Mouse (Mus musculus): ENCODE measurements around the gene Donson.

Donson gene

DNA sequence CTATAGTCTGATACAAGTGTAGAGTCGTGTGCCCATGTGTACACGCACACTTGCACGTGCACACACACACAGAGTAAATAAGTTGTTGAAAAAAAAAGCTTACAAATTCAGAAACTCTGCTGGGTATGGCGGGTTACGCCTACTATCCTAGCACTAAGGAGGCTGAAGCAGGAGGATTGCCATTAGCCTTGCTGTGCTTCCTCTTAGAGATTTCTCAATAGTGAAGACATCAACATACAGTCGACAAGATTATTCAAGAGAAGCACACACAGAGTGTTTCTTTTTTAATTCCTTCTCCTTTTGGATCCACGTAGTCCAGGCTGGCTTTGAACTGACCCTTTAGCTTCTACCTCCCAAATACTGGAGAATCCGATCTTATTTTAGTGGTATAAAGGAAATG is 48.4 kb downstream of the Donson start:
- DNase-seq (ENCODE audit: low spot score in 2 of 2), result no peak

DNA sequence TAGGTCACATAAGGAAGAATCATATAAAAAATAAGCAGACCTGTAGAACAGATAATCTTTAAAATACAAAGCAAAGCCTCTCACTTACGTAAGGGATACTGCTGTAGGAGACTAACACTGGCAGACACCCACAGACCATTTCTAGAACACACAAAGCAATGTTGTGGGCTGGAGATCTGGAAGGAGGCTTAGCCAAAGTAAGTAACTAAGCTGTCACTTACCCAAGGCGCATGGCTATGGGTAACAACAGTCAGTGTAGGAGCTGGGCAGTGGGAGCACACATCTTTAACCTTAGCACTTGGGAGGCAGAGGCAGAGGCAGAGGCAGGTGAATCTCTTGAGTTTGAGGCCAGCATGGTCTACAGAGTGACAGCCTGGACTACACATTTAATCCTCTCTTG is 48.9 kb downstream of the Donson start:
- DNase-seq (ENCODE audit: low spot score in 2 of 2), result no peak

DNA sequence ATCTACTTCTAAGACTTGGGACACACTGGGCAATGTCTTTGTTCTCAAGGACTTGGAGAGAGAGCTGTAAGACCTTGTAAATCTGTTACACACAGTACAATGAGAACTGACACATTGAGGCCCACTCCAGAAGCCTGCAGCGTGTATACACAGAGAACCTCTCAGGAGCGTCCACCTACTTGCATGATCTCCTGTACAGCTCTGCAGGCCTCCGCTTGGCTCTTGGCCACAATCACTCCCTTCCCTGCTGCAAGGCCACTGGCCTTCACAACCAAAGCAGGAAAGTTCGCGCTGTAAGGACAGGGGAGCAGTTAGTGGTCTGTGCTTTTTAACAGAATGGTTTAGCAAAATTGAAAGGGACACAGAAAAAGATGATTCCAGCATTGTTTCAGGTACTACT is 49.4 kb downstream of the Donson start:
- no peak for DNase-seq (ENCODE audit: low spot score in 2 of 2)

DNA sequence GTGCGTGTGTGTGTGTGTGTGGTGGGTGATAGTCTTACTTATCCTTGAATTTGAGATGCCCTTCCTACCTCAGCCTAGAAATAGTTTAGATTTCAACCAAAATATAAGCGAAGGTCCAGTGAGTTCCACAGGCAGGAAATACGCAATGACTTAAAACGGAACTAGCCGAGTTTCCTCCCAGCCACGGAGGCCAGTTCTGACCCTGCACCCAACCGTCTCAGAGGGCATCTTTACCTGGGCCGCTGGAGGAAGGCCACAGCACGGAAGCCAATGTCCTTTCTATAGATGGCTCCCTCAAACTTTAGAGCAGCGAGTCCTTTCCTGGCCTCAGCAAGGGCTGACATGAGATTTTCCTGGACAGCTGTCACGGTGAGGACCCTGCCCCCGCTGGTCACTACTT is 54.9 kb downstream of the Donson start:
- DNase-seq (ENCODE audit: low spot score in 2 of 2), result no peak

DNA sequence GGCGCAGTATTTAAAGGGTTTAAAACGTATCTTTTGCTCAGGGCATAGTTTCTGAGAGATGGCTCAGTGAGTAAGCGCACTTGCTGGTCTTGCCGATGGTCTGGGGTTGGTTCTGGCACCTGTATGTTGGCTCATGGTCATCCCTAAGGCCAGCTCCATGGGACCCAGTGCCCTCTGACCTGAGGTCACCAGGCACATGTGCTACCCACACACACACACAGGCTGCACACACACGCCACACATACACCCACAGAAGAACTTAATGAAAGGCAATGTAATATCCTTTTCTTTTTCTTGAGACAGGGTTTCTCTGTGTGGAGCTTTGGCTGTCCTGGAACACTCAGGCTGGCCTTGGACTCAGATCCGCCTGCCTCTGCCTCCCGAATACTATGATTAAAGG is 55.6 kb downstream of the Donson start:
- DNase-seq (ENCODE audit: low spot score in 2 of 2), result no peak

DNA sequence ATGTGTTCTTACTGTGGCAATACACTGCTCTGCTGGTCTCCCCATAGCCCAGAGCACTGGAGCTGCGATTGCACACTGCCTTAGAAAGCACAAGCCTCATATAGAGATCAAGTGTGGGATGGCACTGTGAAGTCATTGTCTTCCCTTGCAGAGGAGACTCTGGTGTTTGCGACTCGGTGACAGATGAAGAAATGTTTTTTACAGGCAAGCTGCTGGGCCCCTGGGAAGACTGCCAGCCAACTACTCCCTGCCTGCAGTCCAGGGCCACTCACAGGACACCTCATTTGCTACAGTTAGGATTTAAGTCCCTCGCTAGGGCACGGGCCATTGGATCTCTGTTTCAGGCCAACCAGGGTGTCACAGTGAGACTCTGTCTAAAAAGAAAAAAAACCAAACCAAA is 56.1 kb downstream of the Donson start:
- no peak for DNase-seq (ENCODE audit: low spot score in 2 of 2)

DNA sequence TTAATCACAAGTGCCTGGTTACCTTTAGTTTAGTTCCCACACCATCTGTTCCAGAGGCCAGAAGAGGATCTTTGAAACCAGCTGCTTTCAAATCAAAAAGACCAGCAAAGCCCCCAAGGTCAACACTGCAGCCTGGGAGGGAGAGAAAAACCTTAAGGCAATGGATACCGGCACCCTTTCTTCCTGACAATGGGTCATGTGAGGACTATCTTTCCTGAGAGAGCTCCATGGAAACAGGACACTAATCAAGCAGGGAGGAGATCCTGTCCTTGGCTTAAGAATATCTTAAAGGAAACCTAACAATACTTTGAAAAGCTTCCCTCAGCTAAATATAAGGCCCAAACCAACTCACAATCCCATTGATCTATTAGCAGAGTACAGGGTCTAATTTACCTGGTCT is 58.0 kb downstream of the Donson start:
- no peak for DNase-seq (ENCODE audit: low spot score in 2 of 2)

DNA sequence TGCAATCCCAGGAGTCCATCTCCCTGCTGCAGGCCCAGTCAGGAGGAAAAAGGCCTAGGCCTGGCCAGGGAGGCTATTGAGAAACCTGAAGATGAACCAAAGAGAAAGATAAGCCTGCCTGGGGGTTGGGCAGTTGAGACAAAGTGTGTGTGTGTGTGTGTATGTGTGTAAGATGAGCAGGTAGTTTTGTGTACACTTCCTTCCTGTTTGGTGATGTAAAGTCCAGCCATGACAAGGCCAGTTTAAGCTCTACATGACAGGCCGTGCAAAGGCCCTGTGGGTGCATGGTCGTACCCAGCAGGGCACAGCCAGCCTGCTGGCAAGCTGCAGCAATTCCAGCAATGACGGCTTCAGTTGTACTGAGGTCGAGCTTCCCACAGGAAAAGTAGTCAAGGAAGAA is 58.8 kb downstream of the Donson start:
- no peak for DNase-seq (ENCODE audit: low spot score in 2 of 2)

DNA sequence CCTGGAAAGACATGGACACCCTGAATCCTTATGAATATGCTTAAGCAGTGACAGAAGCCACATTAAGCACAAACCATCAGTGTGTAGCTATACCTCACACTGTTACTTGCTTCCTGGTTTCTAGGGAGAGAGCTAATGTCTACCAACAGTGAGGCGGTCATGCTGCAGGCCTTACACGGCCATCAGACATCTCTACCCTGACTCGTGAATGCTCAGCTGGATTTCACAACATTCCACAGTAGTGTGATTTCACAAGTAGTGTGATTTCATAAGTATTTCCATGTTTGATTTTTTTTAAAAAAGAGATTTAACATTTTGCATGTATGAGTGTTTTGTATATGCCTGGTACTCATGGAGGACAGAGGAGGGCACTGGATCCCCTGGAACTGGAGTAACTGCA is 59.9 kb downstream of the Donson start:
- DNase-seq (ENCODE audit: low spot score in 2 of 2), result no peak

DNA sequence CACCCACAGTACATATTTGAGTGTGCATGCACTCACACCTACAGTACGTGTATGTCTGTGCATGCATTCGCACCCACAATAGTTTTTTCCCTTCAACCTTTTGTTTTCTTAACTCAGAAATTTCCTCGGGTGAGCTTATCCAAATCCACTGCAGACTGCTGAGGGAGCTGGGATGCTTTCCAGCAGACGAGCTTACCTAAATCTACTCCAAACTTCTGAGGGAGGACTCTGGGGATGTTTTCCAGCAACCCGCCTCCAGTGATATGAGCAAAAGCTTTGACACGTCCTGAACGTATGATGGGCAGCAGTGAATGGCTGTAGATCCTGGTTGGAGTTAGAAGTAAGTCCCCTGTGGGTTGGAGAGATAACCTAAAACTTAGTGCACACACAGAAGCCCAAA is 60.7 kb downstream of the Donson start:
- DNase-seq (ENCODE audit: low spot score in 2 of 2), result no peak
